Mouse (Mus musculus) neural tube, embryonic 11.5 days (tissue): ENCODE data around the gene Foxn3. TPM values are rescaled to one million over a fixed set of nuclear protein-coding genes. Genes with fewer than 3 reads are reported as not detected.
"Not testable (repeated sequence)": the region's sequence is repeated elsewhere in the genome, so short reads cannot be mapped to it uniquely, and the experiment has no call there.

ENCODE experiments used
- ATAC-seq: fragments of 200-750 bp; cut with Nextera tagmentation; 2 replicates; pipeline ENCODE4 v1.8.0; 2017; ENCODE audit warnings: moderate number of reproducible peaks, mild to moderate bottlenecking, moderate TSS enrichment, moderate library complexity; ENCODE audit not compliant: insufficient read depth, low FRiP score, low TSS enrichment
- DNase-seq: peaks from one replicate; pipeline ENCODE4 v3.0.0-alpha.2; 2015; ENCODE audit warnings: low spot score
- H3K27ac ChIP-seq: fragments of 300-500 bp; sonication (generic); 2 replicates; pipeline ENCODE4 v1.5.1; 2014; ENCODE audit warnings: low read depth, mild to moderate bottlenecking, low read length
- H3K27me3 ChIP-seq: fragments of 300-500 bp; sonication (generic); 2 replicates; pipeline ENCODE4 v1.6.1; 2014; ENCODE audit warnings: mild to moderate bottlenecking, low read length, mixed read lengths; ENCODE audit not compliant: control insufficient read depth, insufficient read depth
- H3K36me3 ChIP-seq: fragments of 300-500 bp; sonication (generic); 2 replicates; pipeline ENCODE4 v1.6.1; 2014; ENCODE audit warnings: mild to moderate bottlenecking, low read length, moderate library complexity, mixed read lengths; ENCODE audit not compliant: control insufficient read depth, insufficient read depth
- H3K4me1 ChIP-seq: fragments of 300-500 bp; sonication (generic); 2 replicates; pipeline ENCODE4 v1.6.1; 2014; ENCODE audit warnings: low read length, mixed read lengths; ENCODE audit not compliant: control insufficient read depth, insufficient read depth
- H3K4me2 ChIP-seq: fragments of 300-500 bp; sonication (generic); 2 replicates; pipeline ENCODE4 v1.6.1; 2014; ENCODE audit warnings: low read depth, mild to moderate bottlenecking, moderate library complexity
- H3K4me3 ChIP-seq: fragments of 300-500 bp; sonication (generic); 2 replicates; pipeline ENCODE4 v1.5.1; 2014; ENCODE audit warnings: low read depth, low read length
- H3K9ac ChIP-seq: fragments of 300-500 bp; sonication (generic); 2 replicates; pipeline ENCODE4 v1.6.1; 2014; ENCODE audit warnings: mild to moderate bottlenecking, low read length
- H3K9me3 ChIP-seq: fragments of 300-500 bp; sonication (generic); 2 replicates; pipeline ENCODE4 v1.6.1; 2016; ENCODE audit warnings: low read length; ENCODE audit not compliant: control insufficient read depth
- WGBS: fragments of 180-500 bp; shearing (Covaris S2); extraction: QIAGEN DNeasy Blood & Tissue Kit; methylation state at CpG from one replicate; pipeline ENCODE4 v1.1.7; 2014; 5-methylcytosine and 5-hydroxymethylcytosine counted together
- polyA plus RNA-seq: library from polyadenylated mRNA; unstranded; fragments of >200 nt; fragmentation: Nextera tagmentation; extraction: Ambion mirVana; gene quantifications from 2 replicates; pipeline ENCODE4 v1.2.1, GENCODE M21; 2014

Gene Foxn3
- polyA plus RNA-seq, 1 experiment from 2014 or later: 85.8 TPM

GRCm38 (mm10) chr12:99195655-99196054 is 367.7 kb downstream of the Foxn3 start:
- no peaks in the 10 kb centered on the region for H3K36me3 ChIP-seq

GRCm38 (mm10) chr12:99194120-99194519 is 369.3 kb downstream of the Foxn3 start:
- not testable (repeated sequence) for H3K9ac ChIP-seq, H3K4me2 ChIP-seq, H3K27ac ChIP-seq, H3K27me3 ChIP-seq, ATAC-seq, H3K36me3 ChIP-seq, H3K4me3 ChIP-seq, H3K9me3 ChIP-seq, DNase-seq, H3K4me1 ChIP-seq
- WGBS: 95% methylated on average over 17 of the region's 17 CpGs

More at GRCm38 (mm10) chr12:99195655-99196054, 367.7 kb downstream of the Foxn3 start:
- H3K9ac ChIP-seq: no peak overlapping the region
- 0 out of 2 replicates have a peak, but pooled peaks cover 2% of the 10 kb centered on the region for H3K4me1 ChIP-seq
- 85% methylated on average over 5 of the region's 5 CpGs for WGBS
- DNase-seq (no peak), ATAC-seq (no peak)
- H3K9me3 ChIP-seq: no peaks in the 10 kb centered on the region
- no peak overlapping the region for H3K4me2 ChIP-seq
- H3K27ac ChIP-seq: no peak overlapping the region
- H3K4me3 ChIP-seq: no peak overlapping the region
- H3K27me3 ChIP-seq: no peaks in the 10 kb centered on the region

- H3K4me2 ChIP-seq: no peak overlapping the region
- H3K27me3 ChIP-seq: no peaks in the 10 kb centered on the region
- H3K4me3 ChIP-seq: no peak overlapping the region
Observed at GRCm38 (mm10) chr12:99187671-99188070, 375.7 kb downstream of the Foxn3 start.

GRCm38 (mm10) chr12:99186239-99186638 is 377.1 kb downstream of the Foxn3 start:
- H3K27ac ChIP-seq: no peak overlapping the region
- H3K36me3 ChIP-seq: no peaks in the 10 kb centered on the region
- DNase-seq (no peak), ATAC-seq (no peak)
- no peaks in the 10 kb centered on the region for H3K27me3 ChIP-seq
- H3K4me1 ChIP-seq: no peaks in the 10 kb centered on the region
- WGBS: 70% methylated on average over 4 of the region's 4 CpGs
- no peak overlapping the region; the same call in 1 of the 2 replicates for H3K9ac ChIP-seq
- H3K4me2 ChIP-seq: no peak overlapping the region
- no peaks in the 10 kb centered on the region for H3K9me3 ChIP-seq
- no peak overlapping the region for H3K4me3 ChIP-seq

More at GRCm38 (mm10) chr12:99187671-99188070, 375.7 kb downstream of the Foxn3 start:
- no peaks in the 10 kb centered on the region for H3K9me3 ChIP-seq
- DNase-seq (no peak), ATAC-seq (no peak)
- no peak overlapping the region for H3K9ac ChIP-seq
- H3K4me1 ChIP-seq: no peaks in the 10 kb centered on the region
- H3K27ac ChIP-seq: no peak overlapping the region
- no peaks in the 10 kb centered on the region for H3K36me3 ChIP-seq
- WGBS: 97% methylated on average over 4 of the region's 4 CpGs

GRCm38 (mm10) chr12:99183261-99183792 is 380.1 kb downstream of the Foxn3 start:
- WGBS: 81% methylated on average over 7 of the region's 7 CpGs
- Histone ChIP-seq H3K4me2 (no peak overlapping the region), H3K9ac (no peak overlapping the region), H3K36me3 (no peaks in the 10 kb centered on the region), H3K27ac (no peak overlapping the region), H3K4me1 (no peaks in the 10 kb centered on the region), H3K9me3 (no peaks in the 10 kb centered on the region), H3K27me3 (no peaks in the 10 kb centered on the region), H3K4me3 (no peak overlapping the region)
- DNase-seq (no peak), ATAC-seq (no peak)

- Histone ChIP-seq H3K4me1 (no peaks in the 10 kb centered on the region), H3K9ac (no peak overlapping the region), H3K4me2 (no peak overlapping the region), H3K27ac (no peak overlapping the region), H3K4me3 (no peak overlapping the region), H3K9me3 (no peaks in the 10 kb centered on the region), H3K27me3 (no peaks in the 10 kb centered on the region), H3K36me3 (no peaks in the 10 kb centered on the region)
- ATAC-seq (no peak), DNase-seq (no peak)
- WGBS: 87% methylated on average over 3 of the region's 3 CpGs
Observed at GRCm38 (mm10) chr12:99182338-99182737, 381.0 kb downstream of the Foxn3 start.

- H3K4me2 ChIP-seq: no peak overlapping the region
- ATAC-seq: no peak
- no peaks in the 10 kb centered on the region for H3K27me3 ChIP-seq
- DNase-seq: no peak
- no peaks in the 10 kb centered on the region for H3K9me3 ChIP-seq
- H3K27ac ChIP-seq: no peak overlapping the region
- H3K36me3 ChIP-seq: no peaks in the 10 kb centered on the region
- WGBS: 75% methylated on average over 3 of the region's 3 CpGs
- no peaks in the 10 kb centered on the region for H3K4me1 ChIP-seq
- H3K9ac ChIP-seq: no peak overlapping the region
- no peak overlapping the region for H3K4me3 ChIP-seq
Observed at GRCm38 (mm10) chr12:99180234-99180824, 383.1 kb downstream of the Foxn3 start.

GRCm38 (mm10) chr12:99174979-99175621 is 388.3 kb downstream of the Foxn3 start:
- no peaks in the 10 kb centered on the region for H3K27me3 ChIP-seq
- H3K4me2 ChIP-seq: no peak overlapping the region
- DNase-seq: no peak
- 81% methylated on average over 11 of the region's 11 CpGs for WGBS
- H3K4me3 ChIP-seq: no peak overlapping the region
- H3K36me3 ChIP-seq: no peaks in the 10 kb centered on the region
- no peak overlapping the region for H3K9ac ChIP-seq
- ATAC-seq: no peak
- H3K9me3 ChIP-seq: no peaks in the 10 kb centered on the region
- H3K27ac ChIP-seq: no peak overlapping the region
- H3K4me1 ChIP-seq: no peaks in the 10 kb centered on the region

GRCm38 (mm10) chr12:99172170-99172569 is 391.2 kb downstream of the Foxn3 start:
- Histone ChIP-seq H3K4me1 (no peaks in the 10 kb centered on the region), H3K36me3 (no peaks in the 10 kb centered on the region), H3K9ac (no peak overlapping the region), H3K27ac (no peak overlapping the region), H3K9me3 (no peaks in the 10 kb centered on the region), H3K4me2 (no peak overlapping the region), H3K27me3 (no peaks in the 10 kb centered on the region), H3K4me3 (no peak overlapping the region)
- 84% methylated on average over 5 of the region's 5 CpGs for WGBS
- DNase-seq: no peak
- ATAC-seq: no peak
